Mouse (Mus musculus) heart, postnatal 0 days (tissue): ENCODE measurements around the gene Tigar.

Experiments
- CTCF ChIP-seq: IDR thresholded peaks from 2 replicates; pipeline ENCODE4 v1.5.1; 2016; ENCODE audit warnings: antibody characterized with exemption, control low read depth, low read depth
- EP300 ChIP-seq: IDR thresholded peaks from 2 replicates; pipeline ENCODE4 v1.6.1; 2016; ENCODE audit warnings: antibody characterized with exemption, low read depth

DNA sequence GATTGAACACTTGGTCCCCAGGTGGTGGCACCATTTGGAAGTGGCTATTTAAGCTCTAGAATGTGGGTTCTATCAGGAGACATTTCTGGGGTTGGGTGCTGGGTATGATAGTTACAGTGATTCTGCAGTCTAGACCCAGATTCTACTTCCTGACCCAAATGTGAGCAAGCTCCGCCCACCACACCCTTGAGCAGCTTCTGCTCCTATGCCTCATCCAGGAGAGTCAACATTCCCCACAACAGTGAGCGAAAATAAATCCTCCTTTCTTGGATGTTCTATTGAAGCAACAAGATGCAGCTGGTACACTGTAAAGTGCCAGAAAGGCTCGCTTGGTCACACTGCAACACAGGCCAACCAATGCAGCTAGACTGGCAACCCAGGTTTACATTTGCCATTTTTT, 45.4 kb downstream of the Tigar start:
- no peak for TF ChIP-seq CTCF
- TF ChIP-seq EP300: no peak
